14 mouse cellular contexts compared by ENCODE assay signal in genomic region chr5:67410426-67410825, GRCm38 (mm10). TPM values are rescaled to one million over a fixed set of nuclear protein-coding genes. Genes with fewer than 3 reads are reported as not detected.
DNase-seq lines count a peak whose midpoint lies in the region; ATAC-seq and TF ChIP-seq lines count a peak whose summit lies in the region.
"Had no signal": no experiment of that assay in that cellular context is flagged by ENCODE, and none has a peak within 500 bp of the region (broad histone marks: within the 10 kb centered on the region; RNA-seq: fewer than 3 reads in every experiment).

No protein-coding gene starts in this region.

- no peak for TF ChIP-seq CTCF in layer of hippocampus, adult 2 months (conservative IDR thresholded peaks at IDR 0.05)

- peak; percentile 60 for ATAC-seq in heart, embryonic 12.5 days (ENCODE audit: insufficient number of reproducible peaks, low FRiP score)
- ATAC-seq in limb, embryonic 14.5 days (ENCODE audit: low FRiP score, low read depth): 0 out of 2 replicates have a peak, but pooled peaks have one; percentile 55
- ATAC-seq: forebrain, postnatal 0 days had no signal

- TF ChIP-seq POLR2A in limb, embryonic 14.5 days (IDR thresholded peaks at IDR 0.05; ENCODE audit: borderline replicate concordance, extremely low read depth, insufficient read depth, insufficient read length): no peak

- peaks cover 48% of the 10 kb centered on the region for H3K4me1 ChIP-seq in heart, embryonic 12.5 days (replicated peaks)
- H3K4me1 ChIP-seq in limb, embryonic 14.5 days (ENCODE audit: control insufficient read depth, insufficient read depth, low read length): peaks cover 12% of the 10 kb centered on the region
- H3K4me1 ChIP-seq: neural tube, embryonic 12.5 days had no signal

- H3K4me2 ChIP-seq in heart, embryonic 12.5 days: peak overlapping the region; percentile 21; the same call in 1 of the 2 replicates
- no peak overlapping the region for H3K4me2 ChIP-seq in limb, embryonic 14.5 days (replicated peaks; ENCODE audit: low read depth, low read length, severe bottlenecking)
- H3K4me2 ChIP-seq: hindbrain, embryonic 14.5 days; neural tube, embryonic 12.5 days had no signal

- whole genome bisulfite sequencing in heart, embryonic 12.5 days: 11% methylated on average over 4 of the region's 4 CpGs
- 13% methylated on average over 4 of the region's 4 CpGs for WGBS in limb, embryonic 14.5 days

- H3K27me3 ChIP-seq in heart, embryonic 12.5 days (replicated peaks): no peaks in the 10 kb centered on the region
- H3K27me3 ChIP-seq in limb, embryonic 14.5 days (ENCODE audit: control insufficient read depth, insufficient read depth, low read length): no peaks in the 10 kb centered on the region
- H3K27me3 ChIP-seq: neural tube, embryonic 12.5 days had no signal

- H3K9me3 ChIP-seq in heart, embryonic 12.5 days (replicated peaks): no peaks in the 10 kb centered on the region
- no peaks in the 10 kb centered on the region for H3K9me3 ChIP-seq in limb, embryonic 14.5 days (ENCODE audit: control insufficient read depth, low read length)
- H3K9me3 ChIP-seq: neural tube, embryonic 12.5 days had no signal

- peak overlapping the region; percentile 88 for H3K27ac ChIP-seq in heart, embryonic 12.5 days (ENCODE audit: poor library complexity, severe bottlenecking)
- H3K27ac ChIP-seq in limb, embryonic 14.5 days (replicated peaks; ENCODE audit: low read depth, low read length): no peak overlapping the region
- H3K27ac ChIP-seq in layer of hippocampus, adult 2 months: no peak overlapping the region
- H3K27ac ChIP-seq: hindbrain, embryonic 14.5 days; neural tube, embryonic 12.5 days had no signal

- no peak for DNase-seq in heart, adult 9 months (ENCODE audit: low spot score in 2 of 2)
- DNase-seq in R1 (ENCODE audit: low read depth, low spot score): peak; percentile 46
- DNase-seq in limb, embryonic 14.5 days (ENCODE audit: low spot score): peak; percentile 24
- peak; percentile 56 for DNase-seq in lung, postnatal 36 days
- DNase-seq in ovary, postnatal 14 days (ENCODE audit: low spot score): no peak
- no peak for DNase-seq in thymus, postnatal 36 days
- no peak for DNase-seq in layer of hippocampus, adult 2 months (ENCODE audit: low spot score in 2 of 2)
- DNase-seq: forebrain, postnatal 0 days; gastrocnemius, postnatal 36 days; kidney, adult 9 months; retina, postnatal 1 day had no signal

- H3K36me3 ChIP-seq in heart, embryonic 12.5 days: peaks cover 34% of the 10 kb centered on the region
- H3K36me3 ChIP-seq in limb, embryonic 14.5 days (ENCODE audit: control insufficient read depth, insufficient read depth, low read length): no peaks in the 10 kb centered on the region

- H3K9ac ChIP-seq in heart, embryonic 12.5 days: no peak overlapping the region
- H3K9ac ChIP-seq in limb, embryonic 14.5 days (ENCODE audit: low read depth, low read length, severe bottlenecking): no peak overlapping the region
- H3K9ac ChIP-seq: forebrain, postnatal 0 days; hindbrain, embryonic 14.5 days; neural tube, embryonic 12.5 days had no signal

- no peak overlapping the region for H3K4me3 ChIP-seq in heart, embryonic 12.5 days
- no peak overlapping the region for H3K4me3 ChIP-seq in limb, embryonic 14.5 days (replicated peaks; ENCODE audit: low read length)
- H3K4me3 ChIP-seq in layer of hippocampus, adult 2 months: no peak overlapping the region
- H3K4me3 ChIP-seq: neural tube, embryonic 12.5 days had no signal

RNA-seq across cellular contexts. Expression of gene Bend4, which starts 17.7 kb away (rescaled TPM):
- polyA plus RNA-seq in heart, embryonic 12.5 days (2016; fragmentation: Nextera tagmentation; extraction: Ambion mirVana): 19.8 and 20.8 TPM in 2 replicates
- 2.1 and 2.5 TPM in 2 replicates for polyA plus RNA-seq in limb, embryonic 14.5 days (2012; rRNA removed)
- polyA plus RNA-seq in limb, embryonic 14.5 days (2014; fragmentation: Nextera tagmentation; extraction: Ambion mirVana): 3.6 and 4.0 TPM in 2 replicates
- 1 to 10 TPM; 9.2 to 9.4 TPM for total RNA-seq in layer of hippocampus, adult 2 months (2021)

Comparison
In these comparisons a context has a peak if more than half of its experiments do, and no peak if none do; other contexts are left out.
1. DNase-seq: peak in R1 (single experiment), limb, embryonic 14.5 days (single experiment) and lung, postnatal 36 days (single experiment); none in heart, adult 9 months (0 of 2), ovary, postnatal 14 days (single experiment), thymus, postnatal 36 days (0 of 2) and layer of hippocampus, adult 2 months (0 of 2).